Mouse (Mus musculus) G1E (cell line): ENCODE measurements around the gene Prmt2. TPM values are rescaled to one million over a fixed set of nuclear protein-coding genes. Genes with fewer than 3 reads are reported as not detected.

Experiments
- ATAC-seq: 2 replicates; pipeline ENCODE4 v1.8.0; 2016; ENCODE audit warnings: mild to moderate bottlenecking; ENCODE audit not compliant: insufficient number of reproducible peaks, poor library complexity, low FRiP score, severe bottlenecking; ENCODE audit errors: extremely low read depth
- DNase-seq: peaks from one replicate; pipeline ENCODE4 v3.0.0; 2012; ENCODE audit warnings: low spot score
- H3K27me3 ChIP-seq: 2 replicates; pipeline ENCODE4 v1.6.1; 2012; ENCODE audit warnings: mild to moderate bottlenecking, low read length, inconsistent platforms; ENCODE audit not compliant: insufficient read depth
- H3K36me3 ChIP-seq: replicated peaks from 2 replicates; pipeline ENCODE3; 2012; ENCODE audit warnings: mild to moderate bottlenecking, inconsistent platforms
- H3K4me1 ChIP-seq: 2 replicates; pipeline ENCODE4 v1.6.1; 2012; ENCODE audit warnings: low read depth, low read length, inconsistent platforms, mixed read lengths; ENCODE audit not compliant: insufficient read depth
- H3K4me3 ChIP-seq: 2 replicates; pipeline ENCODE4 v1.5.1; 2012; ENCODE audit warnings: low read depth, mild to moderate bottlenecking, inconsistent platforms, low read length, moderate library complexity, mixed read lengths
- H3K9me3 ChIP-seq: replicated peaks from 2 replicates; pipeline ENCODE4 v1.6.1; 2012; ENCODE audit warnings: inconsistent platforms
- CTCF ChIP-seq: IDR thresholded peaks from 2 replicates; pipeline ENCODE4 v1.5.1; 2012; ENCODE audit warnings: low read depth, low read length, inconsistent platforms, mixed read lengths
- GATA1 ChIP-seq: IDR thresholded peaks from 2 replicates; pipeline ENCODE4 v1.6.1; 2012; ENCODE audit warnings: borderline replicate concordance, low read length, inconsistent platforms, mixed read lengths
- GATA2 ChIP-seq: IDR thresholded peaks from 2 replicates; pipeline ENCODE4 v1.6.1; 2012; ENCODE audit warnings: low read depth, low read length, inconsistent platforms, borderline replicate concordance
- POLR2AphosphoS5 ChIP-seq: IDR thresholded peaks from 2 replicates; pipeline ENCODE4 v1.6.1; 2012; ENCODE audit warnings: low read depth, low read length, inconsistent platforms; ENCODE audit not compliant: insufficient replicate concordance
- TAL1 ChIP-seq: conservative IDR thresholded peaks from 2 replicates; pipeline ENCODE4 v1.6.1; 2012; ENCODE audit warnings: low read depth, low read length, inconsistent platforms, mixed read lengths
- polyA plus RNA-seq: library from polyadenylated mRNA; stranded (reverse); fragments of >175 nt; gene quantifications from 2 replicates; pipeline ENCODE4 v1.2.3, GENCODE M21; 2012
- total RNA-seq, 2 experiments: library from RNA; stranded (forward) in 1 of 2; stranded (reverse) in 1 of 2; fragments of 200-1000 nt in 1 of 2; fragments of >200 nt in 1 of 2; fragmentation: Nextera tagmentation in 1 of 2; gene quantifications; 2 replicates each; pipeline ENCODE4 v1.2.3; 2014 to 2017

Gene Prmt2
- total and polyA plus RNA-seq, 3 experiments, result 1.0 to 2.9 (median 2.2) TPM

DNA sequence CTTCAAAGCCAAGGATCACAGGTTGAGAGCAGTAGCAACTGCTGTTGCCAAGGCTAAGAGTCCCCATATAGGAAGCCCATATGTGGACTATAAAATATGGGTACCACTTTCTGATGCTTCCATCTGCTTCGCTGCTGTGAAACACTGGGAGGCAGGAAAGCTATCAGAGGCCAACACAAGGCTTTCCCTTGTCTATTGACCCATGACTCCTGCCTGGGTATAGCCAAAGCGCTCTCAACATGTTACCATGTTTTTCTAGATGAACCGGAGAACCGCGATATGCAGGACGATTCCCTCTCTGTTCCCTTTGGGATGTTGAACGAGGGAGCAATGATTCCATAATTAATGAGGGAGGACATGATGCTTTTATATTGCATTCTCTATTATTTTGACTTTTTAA lies 26.9 kb downstream of the Prmt2 start:
- Histone ChIP-seq H3K9me3 (peaks cover 7% of the 10 kb centered on the region; the same call in 1 of the 2 replicates), H3K27me3 (no peaks in the 10 kb centered on the region; the same call in 1 of the 2 replicates), H3K4me3 (no peak overlapping the region), H3K4me1 (no peaks in the 10 kb centered on the region), H3K36me3 (no peaks in the 10 kb centered on the region)
- TF ChIP-seq TAL1 (no peak), CTCF (no peak), GATA2 (no peak), GATA1 (no peak), POLR2AphosphoS5 (no peak)
- DNase-seq (no peak), ATAC-seq (no peak)

DNA sequence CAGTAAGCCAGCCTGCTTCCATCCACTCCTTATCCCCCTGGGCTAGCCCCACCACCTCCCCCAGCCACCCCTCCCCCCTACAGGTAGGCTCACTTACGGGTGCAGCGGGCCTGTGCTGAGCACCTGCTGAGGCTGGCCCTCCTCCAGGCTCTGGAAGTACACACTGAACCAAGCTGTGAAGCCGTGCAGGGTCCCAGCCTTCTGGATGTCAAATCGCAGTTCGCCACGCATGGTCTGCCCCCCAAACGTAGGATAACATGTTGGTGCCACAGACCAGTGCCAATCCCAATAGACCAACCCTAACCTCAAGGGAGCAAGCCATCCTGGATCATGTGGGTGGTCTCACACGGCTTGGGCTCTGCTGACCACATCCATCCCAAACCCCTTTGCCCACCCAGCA lies 28.4 kb downstream of the Prmt2 start:
- H3K4me1 ChIP-seq, result no peaks in the 10 kb centered on the region
- ATAC-seq (no peak), DNase-seq (no peak)
- no peaks in the 10 kb centered on the region for H3K36me3 ChIP-seq
- no peaks in the 10 kb centered on the region; the same call in 1 of the 2 replicates for H3K27me3 ChIP-seq
- H3K9me3 ChIP-seq, result peaks cover 3% of the 10 kb centered on the region; the same call in 1 of the 2 replicates
- no peak for TF ChIP-seq GATA1
- TF ChIP-seq TAL1, result no peak
- no peak for TF ChIP-seq GATA2
- TF ChIP-seq POLR2AphosphoS5, result no peak
- H3K4me3 ChIP-seq, result no peak overlapping the region

DNA sequence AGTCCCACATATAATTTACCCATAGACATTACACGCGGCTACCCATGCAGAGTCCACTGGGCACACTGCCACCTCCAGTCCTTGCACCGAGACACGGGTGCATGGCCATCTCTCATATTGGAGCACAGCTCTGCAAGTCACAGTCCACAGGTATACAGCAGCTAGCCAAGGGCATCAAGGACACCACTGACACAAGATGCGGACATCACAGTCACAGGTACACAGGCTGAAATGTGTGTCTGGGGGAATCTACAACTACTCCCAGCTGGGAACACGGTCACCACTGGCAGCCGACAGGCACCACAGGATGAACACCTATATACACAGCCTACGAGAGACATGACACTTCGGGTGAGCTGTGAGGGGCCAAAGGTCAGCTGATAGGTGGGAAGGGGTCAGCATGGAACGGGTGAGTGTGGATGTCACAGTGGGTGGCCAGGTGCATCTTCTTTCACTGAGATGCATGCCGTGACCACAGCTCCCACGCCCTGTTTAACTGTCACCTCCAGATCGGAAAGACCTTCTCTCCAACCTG lies 30.3 kb downstream of the Prmt2 start:
- DNase-seq (no peak), ATAC-seq (no peak)
- no peaks in the 10 kb centered on the region for H3K9me3 ChIP-seq
- no peak for TF ChIP-seq CTCF
- no peak for TF ChIP-seq GATA2
- TF ChIP-seq POLR2AphosphoS5, result no peak
- TF ChIP-seq GATA1, result no peak
- no peak for TF ChIP-seq TAL1
- H3K4me1 ChIP-seq, result no peaks in the 10 kb centered on the region
- no peak overlapping the region for H3K4me3 ChIP-seq
- H3K36me3 ChIP-seq, result no peaks in the 10 kb centered on the region
- H3K27me3 ChIP-seq, result no peaks in the 10 kb centered on the region; the same call in 1 of the 2 replicates

DNA sequence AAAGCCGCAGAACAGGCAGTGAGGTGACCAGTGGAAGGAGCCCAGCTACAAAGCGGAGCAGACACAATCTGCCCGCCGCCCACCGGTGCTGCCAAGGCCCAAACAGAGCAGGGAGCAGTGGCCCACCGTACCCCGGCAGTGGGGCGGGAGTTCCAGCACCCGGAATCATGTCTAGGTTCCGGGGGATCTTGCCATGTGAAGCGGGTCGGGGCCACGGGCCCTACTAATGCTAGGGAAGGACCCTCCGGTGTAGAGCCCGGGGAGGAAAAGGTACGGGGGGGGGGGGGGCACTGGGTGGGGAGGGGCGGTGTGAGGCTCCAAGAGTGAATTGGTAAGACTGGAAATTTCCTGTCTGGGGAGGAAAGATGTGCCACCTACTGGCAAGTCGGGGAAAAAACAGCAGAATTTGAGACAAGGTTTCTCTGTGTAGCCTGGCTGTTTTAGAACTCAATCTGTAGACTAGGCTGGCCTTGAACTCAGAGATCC lies 33.8 kb downstream of the Prmt2 start:
- no peaks in the 10 kb centered on the region for H3K9me3 ChIP-seq
- TF ChIP-seq POLR2AphosphoS5 (no peak), GATA2 (no peak), CTCF (no peak), GATA1 (no peak)
- ATAC-seq, result no peak
- H3K4me3 ChIP-seq, result no peak overlapping the region
- H3K36me3 ChIP-seq, result no peaks in the 10 kb centered on the region
- no peak for DNase-seq
- H3K4me1 ChIP-seq, result no peaks in the 10 kb centered on the region
- H3K27me3 ChIP-seq, result peaks cover 2% of the 10 kb centered on the region; the same call in 1 of the 2 replicates

DNA sequence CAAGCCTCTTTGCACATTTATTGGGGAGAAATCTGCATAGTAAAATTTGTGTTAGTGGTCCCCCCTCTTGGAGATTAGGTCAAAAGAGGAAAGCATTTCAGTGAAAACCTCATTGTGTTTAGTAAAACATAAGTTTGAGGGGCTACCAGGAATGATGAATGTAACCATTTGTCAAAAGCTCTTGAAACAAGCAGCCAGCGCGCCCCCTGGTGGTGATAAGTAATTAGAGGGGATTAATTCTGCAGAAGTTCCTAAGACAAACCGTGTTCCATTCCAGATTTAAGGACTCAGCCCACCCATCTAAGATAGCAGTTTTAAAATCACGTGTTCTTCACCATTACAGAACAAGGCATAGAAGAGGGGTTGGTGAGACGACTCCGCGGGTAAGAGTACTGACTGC lies 35.7 kb downstream of the Prmt2 start:
- no peaks in the 10 kb centered on the region for H3K36me3 ChIP-seq

DNA sequence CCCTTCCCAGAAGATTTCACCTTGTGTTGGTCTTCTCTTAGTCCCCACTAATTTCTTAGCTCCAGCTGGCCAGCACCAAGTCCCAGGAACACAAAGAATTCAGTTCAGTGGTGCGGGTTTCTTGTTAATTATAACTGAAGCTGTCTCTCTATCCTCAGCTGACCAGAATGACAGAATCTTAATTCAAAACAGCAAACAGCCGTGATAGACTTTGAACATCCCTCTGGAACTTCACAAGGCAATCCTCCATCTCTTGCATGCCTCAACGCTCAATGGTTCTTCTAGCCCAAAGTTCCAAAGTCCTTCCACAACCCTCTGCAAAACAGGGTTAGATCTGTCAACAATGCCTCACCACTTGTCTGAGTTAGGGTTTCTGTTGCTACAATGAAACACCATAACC lies 36.2 kb downstream of the Prmt2 start:
- Histone ChIP-seq H3K4me3 (no peak overlapping the region), H3K9me3 (no peaks in the 10 kb centered on the region), H3K4me1 (no peaks in the 10 kb centered on the region), H3K36me3 (no peaks in the 10 kb centered on the region), H3K27me3 (peaks cover 2% of the 10 kb centered on the region; the same call in 1 of the 2 replicates)
- TF ChIP-seq CTCF (no peak), GATA2 (no peak), GATA1 (no peak), TAL1 (no peak), POLR2AphosphoS5 (no peak)
- DNase-seq, result no peak
- ATAC-seq, result no peak

More for the DNA sequence above, 35.7 kb downstream of the Prmt2 start:
- no peaks in the 10 kb centered on the region for H3K9me3 ChIP-seq
- TF ChIP-seq POLR2AphosphoS5, result no peak
- TF ChIP-seq CTCF, result peak; percentile 48
- H3K4me1 ChIP-seq, result no peaks in the 10 kb centered on the region
- DNase-seq (peak; percentile 10), ATAC-seq (no peak)
- H3K4me3 ChIP-seq, result no peak overlapping the region
- H3K27me3 ChIP-seq, result peaks cover 2% of the 10 kb centered on the region; the same call in 1 of the 2 replicates

DNA sequence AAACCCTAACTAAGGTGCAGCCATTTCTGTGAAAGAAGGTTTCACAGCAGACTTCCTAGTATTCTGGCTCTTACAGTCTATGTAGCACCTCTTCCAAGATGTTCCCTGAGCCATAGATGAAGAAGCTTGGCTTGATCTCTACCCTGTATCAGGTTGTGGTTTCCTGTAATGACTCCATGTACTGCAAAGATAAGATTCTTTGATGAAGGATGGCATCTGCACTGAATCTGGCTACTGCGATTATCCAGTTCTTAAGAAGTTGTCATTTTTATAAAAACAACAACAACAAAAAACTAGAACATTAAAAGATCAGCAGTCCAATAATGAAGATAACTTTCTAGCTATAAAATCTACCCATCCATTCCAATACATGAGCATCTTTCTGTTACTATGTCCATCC lies 49.7 kb downstream of the Prmt2 start:
- DNase-seq (no peak), ATAC-seq (no peak)
- H3K4me1 ChIP-seq, result no peaks in the 10 kb centered on the region
- no peaks in the 10 kb centered on the region for H3K9me3 ChIP-seq
- no peak overlapping the region for H3K4me3 ChIP-seq
- H3K27me3 ChIP-seq, result no peaks in the 10 kb centered on the region
- TF ChIP-seq TAL1 (no peak), CTCF (no peak), GATA1 (no peak), GATA2 (no peak), POLR2AphosphoS5 (no peak)
- H3K36me3 ChIP-seq, result no peaks in the 10 kb centered on the region
